Mouse (Mus musculus) spleen, adult 10 weeks (tissue): ENCODE measurements around the gene Enkd1. TPM values are rescaled to one million over a fixed set of nuclear protein-coding genes. Genes with fewer than 3 reads are reported as not detected.

Experiments used
- polyA plus RNA-seq: library from polyadenylated mRNA; stranded (reverse); fragments of 350-450 nt; fragmentation: Illumina TruSeq; extraction: RNeasy Lipid Tissue Mini Kit (QIAGEN cat#74804); gene quantifications from one replicate; pipeline ENCODE4 v1.2.3, GENCODE M21; 2015; ENCODE audit warnings: low replicate concordance; ENCODE audit not compliant: insufficient read depth

Enkd1 gene
- polyA plus RNA-seq: 1.4 TPM

DNA sequence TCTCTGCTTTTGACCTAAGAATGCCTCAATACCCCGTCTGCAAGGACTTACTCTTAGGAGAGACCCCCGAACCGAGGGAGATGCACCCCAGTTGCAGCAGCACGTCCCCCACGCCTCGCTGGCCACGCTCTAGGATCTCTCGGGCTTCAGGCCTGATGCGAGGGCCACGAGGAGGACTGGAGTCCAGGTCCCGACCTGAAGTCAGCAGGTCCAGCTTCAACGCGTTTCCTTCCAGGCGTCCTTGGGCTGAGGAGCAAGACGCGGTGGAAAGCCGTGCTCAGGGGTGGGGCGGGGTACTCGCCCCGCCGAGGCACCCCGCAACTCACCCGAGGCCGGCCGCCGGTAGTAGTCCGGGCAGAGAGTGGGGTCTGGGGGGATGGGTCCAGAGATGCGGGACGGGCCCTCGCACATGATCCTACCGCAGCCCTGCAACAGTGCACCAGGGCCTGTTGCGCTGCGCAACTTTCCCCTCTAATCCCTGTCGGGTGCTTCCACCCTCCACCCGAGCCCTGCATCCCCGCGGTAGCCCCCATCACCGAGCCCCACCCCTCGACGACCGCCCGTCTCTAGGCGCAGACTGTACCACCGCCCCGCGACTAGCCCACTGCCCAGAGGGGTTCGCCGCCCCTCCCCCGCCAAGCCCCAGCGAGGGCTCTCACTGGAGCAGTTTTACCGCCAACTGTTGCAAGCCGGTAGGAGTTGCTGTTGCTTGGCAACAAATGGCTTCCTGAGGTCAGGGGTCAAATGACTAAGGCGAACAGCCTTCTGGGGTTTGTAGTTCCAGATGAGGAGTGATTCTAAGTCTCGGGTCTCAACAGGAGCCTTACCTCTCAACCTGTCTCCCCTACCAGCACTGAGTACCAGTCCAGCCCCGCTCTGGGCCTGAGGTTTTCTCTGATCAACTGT lies at the start of gene Enkd1, which contains the start of gene 4933405L10Rik:
Gene Enkd1, minus strand, starts transcription at position 713 of the 906 bp plus-strand sequence.
Gene 4933405L10Rik, plus strand, starts transcription at position 158 of the 906 bp plus-strand sequence.

DNA sequence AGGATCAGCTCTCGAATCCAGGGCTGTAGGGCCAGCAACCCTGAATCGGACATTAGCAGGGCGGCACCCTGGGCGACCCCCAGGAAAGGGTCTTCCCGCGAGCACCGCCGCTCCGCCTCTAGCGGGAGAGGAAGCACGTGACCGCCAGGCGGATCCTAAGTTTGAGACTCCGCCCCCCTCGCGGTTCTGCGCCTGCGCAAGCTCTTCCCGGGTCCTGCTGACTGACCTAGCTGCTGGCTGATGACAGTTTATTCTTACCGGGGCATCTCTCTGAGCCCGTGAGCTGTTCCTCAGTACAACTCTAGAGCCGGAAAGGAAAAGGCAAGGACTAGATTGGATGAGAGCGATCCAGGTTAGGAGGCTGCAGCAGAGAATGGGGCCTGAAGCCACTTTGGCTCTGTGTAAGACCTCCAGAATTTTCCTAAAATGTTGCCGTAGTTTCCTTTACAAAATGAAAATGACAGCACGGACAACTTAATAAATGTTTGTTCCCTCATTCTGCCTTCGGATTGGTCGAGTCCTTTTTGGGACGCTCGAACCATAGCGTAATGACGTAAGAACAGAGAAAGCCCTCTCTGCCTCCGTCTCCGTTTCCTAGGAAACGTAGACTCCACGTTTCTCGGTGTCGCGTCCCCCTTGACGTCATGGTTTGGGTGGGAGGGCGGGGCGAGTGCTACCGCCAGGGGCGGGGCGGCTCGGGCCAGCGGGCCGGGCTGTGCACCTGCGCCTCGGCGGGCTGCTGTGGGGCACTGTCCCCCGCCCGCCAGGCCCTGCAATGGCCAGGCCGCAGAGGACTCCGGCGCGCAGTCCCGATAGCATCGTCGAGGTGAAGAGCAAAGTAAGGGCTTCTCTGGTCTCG lies 6.8 kb downstream of the Enkd1 start, which contains the start of the genes Acd and Pard6a:
Gene Acd, minus strand, starts transcription at position 137 of the 859 bp plus-strand sequence.
Gene Pard6a, plus strand, starts transcription at position 183 of the 859 bp plus-strand sequence.

DNA sequence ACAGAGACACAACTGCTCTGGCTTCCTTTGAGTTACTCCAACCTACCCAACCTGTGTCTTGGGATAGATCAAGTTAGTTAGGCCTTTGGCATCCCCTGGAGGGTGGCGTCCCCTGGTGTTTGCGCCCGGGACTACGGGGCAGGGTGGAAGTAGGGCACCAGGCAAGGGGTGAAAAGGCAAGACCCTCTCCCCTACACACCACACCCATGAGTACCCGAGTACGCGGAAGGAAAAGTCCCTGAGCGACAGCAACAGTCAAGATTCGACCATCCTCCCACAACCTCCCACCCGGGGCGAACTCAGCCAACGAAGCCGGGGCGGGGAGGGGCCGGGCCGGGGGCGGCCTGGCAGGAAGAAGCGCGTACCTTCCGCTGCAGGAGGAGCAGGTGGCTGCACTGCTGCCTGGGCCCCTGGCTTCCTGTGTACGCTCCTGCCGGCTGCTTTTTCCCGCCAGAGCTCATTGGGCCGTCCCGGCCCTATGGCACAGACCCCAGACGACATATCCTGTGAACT lies 22.2 kb downstream of the Enkd1 start, which contains the start of gene Carmil2:
Gene Carmil2, plus strand, starts transcription at position 479 of the 513 bp plus-strand sequence.

Other genes starting within 250 kb of the Enkd1 start
- 1.5 TPM for gene Tppp3, start 236.7 kb downstream of the Enkd1 start, polyA plus RNA-seq
- gene Zdhhc1, start 211.3 kb downstream of the Enkd1 start, polyA plus RNA-seq: 5.3 TPM
- gene Hsd11b2, start 189.5 kb downstream of the Enkd1 start, polyA plus RNA-seq: not detected
- 76.0 TPM for gene Atp6v0d1, start 142.2 kb downstream of the Enkd1 start, polyA plus RNA-seq
- 11.9 TPM for gene Ripor1, start 103.0 kb downstream of the Enkd1 start, polyA plus RNA-seq
- 156 TPM for gene Ctcf, start 71.6 kb downstream of the Enkd1 start, polyA plus RNA-seq
- gene Agrp, start 70.8 kb downstream of the Enkd1 start, polyA plus RNA-seq: not detected
- gene Carmil2, start 21.9 kb downstream of the Enkd1 start, polyA plus RNA-seq: 27.3 TPM
- gene Acd, start 7.1 kb downstream of the Enkd1 start, polyA plus RNA-seq: 26.9 TPM
- gene Pard6a, start 7.1 kb downstream of the Enkd1 start, polyA plus RNA-seq: 2.4 TPM
- gene 4933405L10Rik, start 555 bp downstream of the Enkd1 start, polyA plus RNA-seq: not detected
- 0.99 TPM for gene Gfod2, start 50.5 kb upstream of the Enkd1 start, polyA plus RNA-seq
- 33.1 TPM for gene Ranbp10, start 119.1 kb upstream of the Enkd1 start, polyA plus RNA-seq
- 0.18 TPM for gene Tsnaxip1, start 119.5 kb upstream of the Enkd1 start, polyA plus RNA-seq
- gene Cenpt, start 145.1 kb upstream of the Enkd1 start, polyA plus RNA-seq: 12.7 TPM
- 21.7 TPM for gene Thap11, start 146.9 kb upstream of the Enkd1 start, polyA plus RNA-seq
- 79.0 TPM for gene Nutf2, start 152.4 kb upstream of the Enkd1 start, polyA plus RNA-seq
- 23.4 TPM for gene Edc4, start 172.7 kb upstream of the Enkd1 start, polyA plus RNA-seq
- not detected for gene Nrn1l, start 185.4 kb upstream of the Enkd1 start, polyA plus RNA-seq
- gene Pskh1, start 192.2 kb upstream of the Enkd1 start, polyA plus RNA-seq: 11.7 TPM
- 3.9 TPM for gene Ctrl, start 225.7 kb upstream of the Enkd1 start, polyA plus RNA-seq
- gene Psmb10, start 230.2 kb upstream of the Enkd1 start, polyA plus RNA-seq: 35.5 TPM
- 1.4 TPM for gene Lcat, start 235.2 kb upstream of the Enkd1 start, polyA plus RNA-seq